Mouse (Mus musculus) 416B (cell line): ENCODE measurements at regions not wholly inside any gene's neighbourhood (a gene's known extent, or its start where the extent isn't known, plus 50 kb on each side); places are given as distances from the start of the nearest gene placed in this dataset.

Experiments
- DNase-seq: peaks from one replicate; pipeline ENCODE4 v3.0.0; 2011; ENCODE audit warnings: low read depth

DNA sequence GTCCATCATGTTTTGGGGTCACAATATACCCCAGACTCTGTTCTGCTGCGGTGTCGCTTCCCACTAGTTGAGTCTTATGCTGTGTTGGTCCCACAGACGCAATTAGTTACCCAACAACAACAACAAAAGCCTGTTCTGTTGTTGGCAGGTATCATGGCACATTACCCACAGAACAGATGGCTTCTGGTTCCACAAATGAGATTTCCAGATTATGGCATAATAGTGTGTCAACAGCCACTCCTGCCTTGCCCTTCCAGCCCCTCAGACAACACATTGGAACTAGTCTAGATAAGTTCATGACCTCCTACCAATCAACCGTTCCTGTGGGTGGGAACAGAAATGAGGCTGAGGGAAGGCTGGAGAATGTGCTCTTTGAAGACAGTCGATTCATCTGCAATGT lies 351.5 kb downstream of the Fut8 start:
- no peak for DNase-seq

DNA sequence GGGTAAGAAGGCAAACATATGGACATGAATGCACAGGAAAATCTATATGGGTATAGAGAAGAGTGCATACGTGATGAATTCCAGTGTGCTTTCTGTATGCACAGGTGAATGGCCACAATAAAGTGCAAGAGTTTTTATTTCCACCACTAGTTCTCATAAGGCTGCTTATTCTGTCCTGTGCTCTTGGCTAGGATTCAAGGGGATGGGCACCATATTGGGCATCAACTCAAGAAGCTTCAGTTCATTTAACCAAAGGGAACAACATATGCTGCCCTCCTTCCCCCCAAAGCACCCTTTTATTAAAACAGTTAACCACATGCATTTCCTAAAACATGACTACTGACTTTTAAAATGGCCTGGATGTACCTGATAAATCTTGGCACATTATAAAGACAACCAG lies 356.2 kb downstream of the Fut8 start:
- DNase-seq = peak; percentile 10

DNA sequence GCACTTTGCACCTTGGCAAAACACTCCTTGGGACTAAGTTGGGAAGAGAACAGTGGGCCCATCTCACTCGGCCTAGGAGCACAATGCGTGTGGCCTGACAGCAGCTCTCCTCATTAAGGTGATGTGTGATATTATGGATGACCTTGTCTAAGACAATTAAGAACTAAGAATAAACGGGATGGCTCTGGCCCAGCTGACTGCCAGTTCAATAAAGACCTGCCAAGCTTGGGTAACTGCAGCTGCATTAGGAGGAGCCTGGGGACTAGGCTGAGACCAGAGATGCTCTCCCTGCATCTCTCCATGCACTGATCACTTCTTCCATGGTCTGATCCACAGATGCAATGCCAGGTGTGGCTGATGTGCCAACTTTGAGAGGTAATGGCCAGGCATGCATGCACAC lies 356.7 kb downstream of the Fut8 start:
- no peak for DNase-seq

- no peak for DNase-seq
These were observed 357.9 kb downstream of the Fut8 start for GRCm38 (mm10) chr12:77595821-77596220.

DNA sequence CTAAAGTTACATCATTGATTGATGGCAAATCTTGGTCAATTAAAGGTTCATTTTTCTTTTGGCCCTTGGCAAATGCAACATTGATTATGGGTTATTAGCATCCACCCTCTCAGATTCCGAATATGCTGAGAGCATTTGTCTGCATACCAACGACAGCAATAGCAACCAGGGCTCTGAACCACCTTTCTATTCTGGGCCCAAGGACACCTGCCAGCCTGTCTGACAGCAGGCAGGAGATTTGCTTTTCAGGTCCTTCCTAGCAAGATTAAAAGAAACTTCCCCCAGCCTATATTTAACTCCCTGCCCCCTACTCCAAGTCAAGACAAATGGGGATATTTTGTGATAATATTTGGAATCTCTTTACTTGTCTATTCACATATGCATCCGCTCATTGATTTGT lies 358.8 kb downstream of the Fut8 start:
- DNase-seq = no peak

GRCm38 (mm10) chr12:77597627-77598333 lies 359.9 kb downstream of the Fut8 start:
- DNase-seq = no peak

- no peak for DNase-seq
These were observed 360.4 kb downstream of the Fut8 start for GRCm38 (mm10) chr12:77598334-77598715.

DNA sequence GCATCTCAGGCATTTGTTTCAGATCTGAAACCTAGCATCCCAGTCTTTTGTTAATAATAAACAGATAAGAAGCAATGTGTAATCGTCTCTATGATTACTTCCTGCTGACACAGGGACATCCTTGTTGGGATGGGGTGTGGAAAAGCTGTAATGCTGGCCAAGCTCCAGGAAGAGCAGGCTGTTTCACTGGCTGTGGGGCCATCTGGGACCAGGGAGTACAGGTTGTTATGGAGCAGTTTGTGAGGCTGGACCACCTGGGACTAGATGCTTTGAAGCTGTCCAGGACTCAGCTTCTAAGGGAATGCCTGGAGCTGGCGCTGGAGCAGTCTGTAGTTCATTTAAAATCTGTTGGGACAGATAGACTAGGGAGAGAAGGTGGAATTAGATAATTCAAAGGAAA lies 361.5 kb downstream of the Fut8 start:
- DNase-seq = no peak

DNA sequence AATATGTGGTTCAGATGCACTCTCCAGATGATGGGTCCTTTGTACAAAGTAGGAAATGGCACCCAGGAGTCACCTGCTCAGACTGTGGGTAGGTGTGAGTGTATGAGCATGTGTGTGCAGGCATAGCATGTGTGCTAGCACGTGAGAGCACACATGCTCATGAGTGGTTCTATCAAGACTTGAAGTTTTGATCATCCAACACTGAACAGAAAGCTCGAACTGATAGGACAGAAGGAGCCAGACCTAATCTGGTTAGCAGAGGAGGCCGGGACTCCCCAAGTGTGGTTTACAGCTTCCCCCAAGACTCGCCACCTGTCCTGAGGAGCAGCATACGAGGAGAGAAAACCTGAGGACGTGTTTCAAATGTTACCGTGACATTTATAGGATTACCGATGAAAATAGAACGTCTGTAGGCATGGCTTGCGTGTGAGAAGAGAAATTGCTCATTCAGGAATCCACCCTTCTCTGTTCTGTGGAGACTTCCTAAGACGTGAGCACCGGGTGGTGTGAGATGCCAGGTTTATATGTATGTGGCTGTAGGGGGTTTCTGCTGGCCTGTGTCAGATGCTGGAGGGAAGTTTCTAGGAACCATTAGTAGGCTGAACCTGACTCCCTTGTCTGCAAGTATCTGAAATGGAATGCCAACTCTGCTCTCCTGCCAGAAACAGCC lies 366.0 kb downstream of the Fut8 start:
- no peak for DNase-seq

DNA sequence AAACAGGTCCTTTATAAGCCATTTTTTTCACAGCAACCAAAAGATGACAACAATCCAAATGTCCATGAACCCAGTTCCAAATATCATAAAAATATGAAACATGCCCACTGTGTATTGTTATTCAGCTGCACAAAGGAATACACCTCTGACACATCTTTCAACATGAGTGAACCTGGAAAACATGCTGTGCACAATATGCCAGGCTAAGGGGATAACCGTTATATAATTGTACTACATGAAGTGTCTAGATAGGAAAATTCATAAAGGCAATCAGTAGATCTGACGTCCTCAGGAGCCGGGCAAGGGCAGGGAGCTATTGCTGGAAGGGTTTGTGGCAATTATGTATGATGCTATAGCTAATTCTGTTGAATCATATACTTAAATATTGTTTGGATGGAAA lies 379.6 kb downstream of the Fut8 start:
- no peak for DNase-seq

- DNase-seq = no peak
These were observed 384.3 kb downstream of the Fut8 start for GRCm38 (mm10) chr12:77622243-77622642.

DNA sequence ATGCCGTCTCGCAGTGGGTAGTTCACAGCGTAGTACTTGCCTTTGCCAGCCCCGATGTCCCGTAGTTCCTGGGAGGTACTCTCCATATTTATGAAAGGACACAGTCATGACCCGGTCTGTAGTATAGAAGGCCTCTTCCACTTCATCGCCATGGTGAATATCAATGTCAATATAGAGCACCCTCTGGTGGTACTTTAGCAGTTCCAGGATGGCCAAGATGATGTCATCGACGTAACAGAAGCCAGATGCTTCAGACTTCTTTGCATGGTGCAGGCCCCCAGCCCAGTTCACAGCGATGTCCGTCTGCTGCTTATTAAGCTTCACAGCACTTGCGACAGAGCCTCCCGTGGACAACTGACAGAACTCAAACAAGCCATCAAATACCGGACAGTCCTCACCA lies 386.4 kb downstream of the Fut8 start:
- DNase-seq = peak; percentile 43

GRCm38 (mm10) chr12:77628358-77628850 lies 390.5 kb downstream of the Fut8 start:
- no peak for DNase-seq

DNA sequence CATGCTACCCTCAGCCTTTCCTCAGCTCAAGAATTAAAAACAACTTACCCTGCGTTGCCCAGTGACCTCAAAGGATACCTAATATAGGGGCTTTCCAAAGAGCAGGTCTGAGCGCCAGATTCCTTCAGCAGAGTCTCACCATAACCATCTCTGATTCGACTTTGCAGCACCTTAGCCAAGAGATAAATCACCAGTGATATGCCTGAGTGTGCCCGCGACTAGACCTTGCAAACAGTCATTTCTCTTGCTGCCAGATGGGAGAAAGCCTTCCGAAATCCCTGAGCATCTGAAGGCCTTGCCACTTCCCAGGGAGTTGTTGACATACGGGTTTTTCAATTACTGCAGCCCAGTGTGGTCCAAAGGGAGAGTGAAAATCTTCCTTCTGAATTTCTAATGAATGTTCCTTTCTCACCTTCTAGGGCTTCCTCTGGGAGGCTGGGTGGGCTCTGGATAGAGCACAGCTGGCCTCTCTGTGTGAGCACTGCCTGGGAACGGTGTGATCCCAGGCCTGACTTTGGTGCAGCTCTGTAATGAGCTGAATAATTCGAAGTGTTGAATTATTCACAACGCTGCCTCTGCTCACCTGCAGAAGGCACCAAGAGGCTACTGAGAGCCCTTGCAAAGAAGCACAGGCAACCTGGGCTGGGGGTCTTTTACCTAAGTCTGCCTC lies 396.2 kb downstream of the Fut8 start:
- no peak for DNase-seq

GRCm38 (mm10) chr12:77638266-77638665 lies 400.3 kb downstream of the Fut8 start:
- DNase-seq = no peak

- DNase-seq = no peak
These were observed 404.4 kb downstream of the Fut8 start for GRCm38 (mm10) chr12:77642336-77642735.

- peak; percentile 68 for DNase-seq
These were observed 409.9 kb downstream of the Fut8 start for GRCm38 (mm10) chr12:77647841-77648240.

- DNase-seq = no peak
These were observed 416.4 kb downstream of the Fut8 start for GRCm38 (mm10) chr12:77654282-77654681.

- no peak for DNase-seq
These were observed 419.1 kb downstream of the Fut8 start for GRCm38 (mm10) chr12:77657060-77657459.

DNA sequence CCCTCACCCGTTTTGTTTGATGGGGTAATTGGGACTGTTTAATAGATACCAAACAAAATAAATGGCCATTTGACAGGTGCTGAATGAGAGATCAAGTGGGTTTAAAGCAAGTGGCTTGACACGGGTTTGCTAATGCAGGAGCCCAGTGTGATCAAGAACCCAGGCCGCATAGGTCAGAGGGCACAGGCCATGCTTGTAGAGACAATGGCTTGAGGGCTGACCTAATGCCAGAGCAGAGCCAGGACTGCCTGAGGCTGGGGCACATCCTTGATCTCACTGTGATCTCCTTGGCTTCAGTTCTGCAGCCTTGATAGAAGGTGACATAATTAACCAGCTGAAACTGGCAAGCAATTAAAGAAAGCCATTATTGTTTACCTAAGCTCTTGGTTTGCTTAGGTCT lies 420.0 kb downstream of the Fut8 start:
- DNase-seq = no peak

- DNase-seq = no peak
These were observed 425.3 kb downstream of the Fut8 start for GRCm38 (mm10) chr12:77663180-77663579.

DNA sequence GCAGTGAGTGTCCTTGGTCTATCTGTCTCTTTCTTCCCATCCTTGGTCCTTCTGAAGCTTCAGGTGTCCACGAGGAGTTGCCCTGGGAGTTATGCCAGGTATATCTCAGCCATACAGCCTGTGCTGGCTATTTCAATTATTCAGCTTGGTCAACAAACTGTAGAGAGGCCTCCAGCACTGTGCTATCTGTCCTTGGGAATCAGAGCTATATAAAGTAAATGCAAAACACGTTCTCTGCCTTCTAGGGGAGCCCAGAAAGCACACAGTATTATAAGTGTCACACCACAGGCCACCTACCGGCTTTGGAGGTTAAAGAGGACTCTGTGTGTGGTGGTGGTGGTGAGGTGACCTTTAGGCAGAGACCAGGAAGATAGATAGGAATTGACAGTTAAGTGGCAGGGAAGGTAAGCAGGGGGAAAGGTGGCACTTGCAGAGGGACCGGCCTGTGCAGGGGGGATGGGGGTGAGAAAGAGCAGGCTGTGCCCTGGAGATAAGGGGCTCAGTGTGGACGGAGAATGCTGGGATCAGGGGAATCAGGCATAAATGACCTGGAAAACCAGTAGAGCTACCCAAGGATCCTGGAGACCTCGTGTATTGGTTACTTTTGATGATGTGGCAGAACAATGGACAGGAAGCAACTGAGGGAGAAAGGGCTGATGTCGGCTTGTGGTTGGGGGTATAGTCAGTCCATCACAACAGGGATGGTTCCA lies 425.9 kb downstream of the Fut8 start:
- no peak for DNase-seq

- DNase-seq = peak; percentile 5
These were observed 428.5 kb downstream of the Fut8 start for GRCm38 (mm10) chr12:77666411-77666810.
